Mouse (Mus musculus): ENCODE measurements around the gene Neu3.

Neu3 gene

GRCm38 (mm10) chr7:99828083-99828570 is at the start of gene Neu3:
Gene Neu3 (minus strand): TSS chr7:99828417.
- DNase-seq (ENCODE audit: low spot score), result peak; percentile 93

DNA sequence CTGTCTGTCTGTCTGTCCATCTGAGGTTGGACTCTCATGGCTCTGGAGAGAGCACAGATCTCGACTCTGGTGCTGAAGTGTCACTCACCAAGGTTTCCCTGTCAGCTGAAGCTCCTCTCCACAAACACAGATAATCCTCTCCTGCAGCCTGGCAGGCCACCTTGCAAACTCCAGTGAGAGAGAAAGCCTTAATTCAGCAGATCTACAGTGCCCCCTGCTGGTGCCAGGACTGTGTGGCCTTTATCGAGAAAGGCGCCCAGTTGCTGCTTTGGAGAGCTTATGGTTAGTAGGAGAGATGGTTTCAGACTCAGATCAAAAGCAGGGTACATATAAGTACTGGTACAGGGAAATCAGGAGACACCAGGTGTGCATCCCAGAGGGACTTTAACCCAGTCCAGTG is 48.1 kb upstream of the Neu3 start:
- DNase-seq (ENCODE audit: low spot score), result peak; percentile 85

- no peak for DNase-seq (ENCODE audit: low spot score)
Measured at GRCm38 (mm10) chr7:99875891-99876290, 47.7 kb upstream of the Neu3 start.

DNA sequence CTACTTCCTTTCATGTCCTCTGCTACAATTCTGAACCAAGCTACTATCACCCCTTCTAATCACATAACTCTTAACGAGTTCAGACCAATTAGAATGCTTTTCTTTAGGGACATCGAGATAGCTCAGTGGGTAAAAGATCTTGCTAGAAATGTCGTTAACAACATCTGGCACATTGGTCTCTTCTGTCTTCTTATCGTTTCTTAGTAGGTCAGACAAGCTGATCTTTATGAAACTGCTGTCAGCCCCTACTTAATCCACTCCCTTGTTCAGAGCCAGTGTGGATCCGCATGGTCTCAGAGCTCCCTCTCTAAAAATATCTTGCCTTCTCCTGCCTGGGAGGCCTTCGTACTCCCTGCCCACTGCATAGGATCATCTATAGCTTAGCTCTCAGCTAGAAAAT is 45.7 kb upstream of the Neu3 start:
- no peak for DNase-seq (ENCODE audit: low spot score)

GRCm38 (mm10) chr7:99869296-99869695 is 41.1 kb upstream of the Neu3 start:
- no peak for DNase-seq (ENCODE audit: low spot score)

GRCm38 (mm10) chr7:99865219-99865618 is 37.0 kb upstream of the Neu3 start:
- no peak for DNase-seq (ENCODE audit: low spot score)

DNA sequence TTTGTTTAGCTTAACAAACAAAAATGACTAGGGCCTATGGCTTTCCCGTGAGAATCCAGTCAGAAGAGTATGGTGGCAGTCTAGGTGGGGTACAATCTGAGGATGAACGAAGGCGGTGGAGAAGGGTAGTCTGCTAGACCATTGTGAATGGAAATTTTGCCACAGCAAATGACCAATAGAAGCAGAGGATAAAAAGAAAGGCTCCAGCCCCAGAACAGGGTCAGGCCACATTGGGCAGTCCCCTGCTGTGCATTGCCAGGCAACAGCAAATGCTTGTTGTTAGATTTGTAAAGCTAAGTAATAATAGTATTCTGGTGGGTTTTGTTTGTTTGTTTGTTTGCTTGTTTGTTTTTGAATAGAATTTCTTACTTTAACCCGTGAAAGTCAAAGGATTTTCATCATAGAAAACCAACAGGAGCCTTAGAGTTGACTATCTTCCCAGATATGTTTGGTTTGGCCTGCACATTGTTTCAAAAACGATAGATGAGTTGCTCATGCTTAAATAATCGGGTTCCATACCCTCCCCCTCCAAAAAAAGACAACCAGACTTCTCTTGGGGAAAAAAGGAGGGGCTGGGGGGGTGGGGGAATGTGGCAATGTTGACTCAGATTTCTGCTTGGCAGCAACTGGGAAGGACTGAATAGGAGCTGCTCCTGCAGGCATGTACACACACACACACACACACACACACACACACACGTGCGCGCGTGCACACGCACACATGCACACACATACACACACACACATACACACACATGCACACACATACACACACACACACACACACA is 36.2 kb upstream of the Neu3 start:
- DNase-seq (ENCODE audit: low spot score), result no peak

GRCm38 (mm10) chr7:99863362-99863761 is 35.1 kb upstream of the Neu3 start, which contains the start of gene Spcs2:
Gene Spcs2 (minus strand): TSS chr7:99863462.
- DNase-seq (ENCODE audit: low spot score), result no peak

DNA sequence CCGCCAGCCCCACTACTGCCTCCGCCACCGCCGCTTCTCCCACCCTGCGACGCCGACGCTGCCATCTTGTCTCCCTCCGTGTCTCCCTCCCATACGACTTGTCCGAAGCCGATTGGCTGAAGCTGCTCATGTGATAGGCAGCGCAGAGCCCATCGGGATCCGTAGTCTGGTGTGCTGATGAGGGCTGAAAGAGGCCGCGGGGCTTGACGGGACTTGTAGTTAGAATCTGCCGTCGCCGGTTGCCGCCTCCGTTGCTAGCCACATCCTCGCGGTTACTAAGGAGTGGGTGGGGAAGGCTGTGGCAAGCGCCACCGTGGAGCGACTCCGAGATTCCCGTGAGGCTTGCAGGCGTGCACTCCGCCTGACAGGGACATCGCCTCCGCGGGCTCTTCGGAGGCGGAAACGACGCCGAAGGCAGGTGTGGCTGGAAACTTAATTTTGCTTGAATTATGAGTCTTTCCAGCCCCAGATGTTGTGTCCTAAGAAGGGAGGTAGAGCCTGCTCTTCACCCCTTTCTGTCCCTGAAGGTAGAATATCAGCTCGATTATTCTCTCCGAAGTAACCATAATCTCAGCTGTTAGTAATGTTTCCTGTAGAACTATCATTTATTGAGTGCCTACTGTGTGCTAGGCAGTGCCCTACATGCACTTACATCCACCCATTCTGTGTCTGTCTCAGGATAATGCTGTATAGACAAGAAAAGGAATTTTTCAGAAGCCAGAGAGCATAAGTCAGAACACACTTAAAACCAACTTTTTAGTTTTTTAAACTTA is 30.8 kb upstream of the Neu3 start, which contains the start of gene Xrra1:
TSS of gene Xrra1 (plus strand) at position 304 of the 773 bp plus-strand sequence.
- DNase-seq (ENCODE audit: low spot score), result peak; percentile 97

DNA sequence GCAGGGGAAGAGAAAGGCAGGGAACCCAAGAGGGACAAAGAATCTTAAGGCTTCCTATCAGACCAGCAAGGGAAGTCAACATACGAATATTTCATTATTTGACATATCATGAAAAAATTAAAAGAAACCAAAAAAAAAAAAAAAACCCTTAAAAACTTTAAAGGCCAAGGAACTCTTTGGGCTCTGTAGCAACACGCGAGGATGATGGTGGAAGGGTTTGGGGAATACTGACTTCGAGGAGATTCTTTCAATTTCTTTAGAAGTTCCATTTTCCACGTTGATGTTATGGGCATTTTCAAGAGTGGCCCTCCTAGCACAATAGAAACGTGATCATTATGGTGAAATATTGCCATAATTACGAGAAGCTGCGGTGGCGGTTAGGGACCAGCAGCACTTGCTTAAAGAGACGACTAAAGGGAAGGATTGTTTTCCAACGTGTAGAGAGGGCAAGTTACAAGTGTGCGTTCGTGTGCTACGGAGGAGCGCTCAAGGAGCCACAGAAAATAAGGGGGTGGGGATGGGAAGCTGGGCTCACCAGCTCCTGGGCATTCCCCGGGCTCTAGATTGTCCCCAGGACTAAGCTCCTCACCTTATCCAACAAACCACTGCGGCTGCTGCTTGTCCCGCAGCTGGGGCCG is 30.1 kb upstream of the Neu3 start:
- no peak for DNase-seq (ENCODE audit: low spot score)

- DNase-seq (ENCODE audit: low spot score), result no peak
Measured at GRCm38 (mm10) chr7:99856266-99856861, 28.1 kb upstream of the Neu3 start.

- no peak for DNase-seq (ENCODE audit: low spot score)
Measured at GRCm38 (mm10) chr7:99854311-99854710, 26.1 kb upstream of the Neu3 start.

DNA sequence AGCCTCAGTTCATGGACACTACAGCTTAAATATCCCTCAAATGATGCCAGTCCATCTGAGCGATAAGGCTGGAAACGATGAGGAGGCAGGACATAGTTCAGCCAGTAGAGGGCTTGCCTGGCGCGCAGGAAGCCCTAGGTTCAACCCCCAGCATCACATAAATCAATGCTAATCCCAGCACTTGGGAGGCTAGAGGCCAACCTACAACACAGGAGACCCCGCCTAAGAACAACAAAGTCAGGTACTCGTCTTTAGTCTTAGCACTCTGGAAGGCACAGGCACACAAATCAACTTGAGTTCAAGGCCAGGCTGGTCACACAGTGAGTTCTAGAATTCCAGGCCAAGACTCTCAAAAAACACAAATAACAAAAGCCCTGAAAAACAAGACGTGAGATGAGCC is 25.1 kb upstream of the Neu3 start:
- DNase-seq (ENCODE audit: low spot score), result no peak

GRCm38 (mm10) chr7:99851618-99852017 is 23.4 kb upstream of the Neu3 start:
- DNase-seq (ENCODE audit: low spot score), result no peak

DNA sequence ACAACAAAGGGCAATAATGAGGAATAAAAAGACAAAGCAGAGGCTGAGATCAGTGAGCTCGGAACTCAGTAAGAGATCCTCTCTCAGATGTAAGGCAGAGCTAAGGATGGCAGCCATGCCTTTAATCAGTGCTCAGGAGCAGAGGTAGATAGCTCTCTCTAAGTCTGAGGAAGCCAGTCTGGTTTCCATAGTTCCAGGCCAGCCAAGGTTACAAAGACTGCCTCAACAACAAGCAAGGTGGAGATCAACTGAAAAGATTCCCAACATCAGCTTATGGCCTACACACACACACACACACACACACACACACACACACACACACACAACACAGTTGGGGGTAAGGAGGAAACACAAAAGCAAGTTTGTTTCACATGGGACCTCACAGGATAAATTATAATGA is 22.9 kb upstream of the Neu3 start:
- DNase-seq (ENCODE audit: low spot score), result no peak

DNA sequence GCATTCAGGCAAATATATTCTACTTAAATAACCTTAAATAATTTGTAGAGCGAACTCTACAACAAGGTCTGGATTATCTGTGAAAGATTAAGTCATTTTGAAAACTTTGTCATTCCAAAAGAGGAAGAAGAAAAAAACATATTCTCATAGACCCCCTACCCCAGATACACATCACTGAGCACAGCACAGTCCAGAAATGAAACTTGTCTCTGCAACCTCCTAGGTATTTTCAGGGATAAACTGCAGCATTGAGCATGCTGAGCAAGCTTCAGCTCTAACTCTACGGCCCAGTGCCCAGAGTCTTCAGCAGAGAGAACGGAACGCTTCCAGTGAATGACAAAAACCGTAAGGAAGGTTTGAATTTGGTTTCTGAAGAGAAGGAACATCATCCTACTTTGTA is 22.3 kb upstream of the Neu3 start:
- DNase-seq (ENCODE audit: low spot score), result no peak

- no peak for DNase-seq (ENCODE audit: low spot score)
Measured at GRCm38 (mm10) chr7:99845533-99846236, 17.5 kb upstream of the Neu3 start.

DNA sequence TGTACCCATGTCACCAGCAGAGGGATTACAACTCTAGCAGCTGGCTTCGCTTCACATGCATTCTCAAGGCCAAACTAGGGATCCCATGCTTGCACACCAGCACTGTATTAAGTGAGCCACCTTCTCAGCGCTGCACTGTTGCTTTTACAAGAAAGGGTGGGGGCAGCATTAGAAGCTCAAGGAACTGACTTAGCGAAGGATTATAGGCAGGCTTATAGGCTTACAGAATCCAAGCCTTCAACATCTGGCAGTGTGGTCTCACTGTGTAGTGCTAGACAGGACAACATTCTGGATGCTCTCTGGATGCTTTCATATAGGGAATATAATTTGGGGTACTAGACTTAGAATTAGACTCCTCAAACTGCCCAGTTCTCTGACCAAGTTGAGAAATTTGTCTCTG is 10.0 kb upstream of the Neu3 start:
- DNase-seq (ENCODE audit: low spot score), result no peak

DNA sequence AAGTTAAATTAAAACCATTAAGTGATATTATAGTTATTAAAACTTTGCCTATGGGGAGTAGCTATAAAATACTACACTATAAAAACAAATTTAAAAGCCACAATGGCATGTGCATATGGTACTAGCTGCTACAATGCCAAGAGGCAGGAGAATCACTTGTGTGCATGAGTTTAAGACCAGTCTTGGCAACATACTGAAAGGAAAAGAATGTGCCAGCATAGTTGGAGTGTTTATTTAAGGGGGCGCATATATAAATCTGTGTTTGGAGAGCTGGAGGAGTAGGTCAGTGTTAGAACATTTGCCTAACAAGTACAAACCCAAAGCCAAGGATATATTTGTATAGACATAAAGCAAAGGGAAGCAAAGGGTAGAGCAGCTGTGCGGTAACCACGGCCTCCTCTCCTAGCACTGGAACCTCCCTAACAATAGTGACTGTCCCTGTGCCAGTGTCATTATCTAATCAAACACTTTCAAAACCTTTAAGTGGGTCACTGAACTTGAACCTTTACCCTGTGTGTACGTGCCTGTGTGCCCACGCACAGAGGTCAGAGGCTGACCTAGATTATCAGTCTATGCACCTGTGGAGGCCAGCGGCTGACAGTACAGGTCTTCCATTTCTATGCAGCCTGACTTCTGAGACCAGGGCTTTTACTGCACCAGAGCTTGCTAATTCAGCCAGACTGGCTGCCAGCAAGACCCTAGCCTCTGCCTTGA is 9.3 kb upstream of the Neu3 start:
- DNase-seq (ENCODE audit: low spot score), result no peak

GRCm38 (mm10) chr7:99836781-99837180 is 8.6 kb upstream of the Neu3 start:
- no peak for DNase-seq (ENCODE audit: low spot score)

GRCm38 (mm10) chr7:99834314-99834853 is 6.2 kb upstream of the Neu3 start:
- DNase-seq (ENCODE audit: low spot score), result no peak

All from c-Kit-positive CD71-positive TER-119-positive erythroid progenitor cells, embryonic 14.5 days (primary cell).